Mouse (Mus musculus): Measurements from ENCODE around the gene Palm2. TPM values are rescaled to one million over a fixed set of nuclear protein-coding genes. Genes with fewer than 3 reads are reported as not detected.

The Palm2 gene
- total RNA-seq, 2 experiments from 2014 or later, result 0.54 to 1.9 TPM

Other genes starting within 250 kb of the Palm2 start
- 10 to 100 TPM; 40.4 to 46.3 TPM for gene Ptpn3, start 132.4 kb upstream of the Palm2 start, total RNA-seq (2021)
- 1 to 10 TPM; 6.7 to 7.0 TPM for gene Pakap, start 133.9 kb downstream of the Palm2 start, total RNA-seq (2021)